Comparison of ENCODE assay signal across 10 mouse cellular contexts in the genomic region with DNA sequence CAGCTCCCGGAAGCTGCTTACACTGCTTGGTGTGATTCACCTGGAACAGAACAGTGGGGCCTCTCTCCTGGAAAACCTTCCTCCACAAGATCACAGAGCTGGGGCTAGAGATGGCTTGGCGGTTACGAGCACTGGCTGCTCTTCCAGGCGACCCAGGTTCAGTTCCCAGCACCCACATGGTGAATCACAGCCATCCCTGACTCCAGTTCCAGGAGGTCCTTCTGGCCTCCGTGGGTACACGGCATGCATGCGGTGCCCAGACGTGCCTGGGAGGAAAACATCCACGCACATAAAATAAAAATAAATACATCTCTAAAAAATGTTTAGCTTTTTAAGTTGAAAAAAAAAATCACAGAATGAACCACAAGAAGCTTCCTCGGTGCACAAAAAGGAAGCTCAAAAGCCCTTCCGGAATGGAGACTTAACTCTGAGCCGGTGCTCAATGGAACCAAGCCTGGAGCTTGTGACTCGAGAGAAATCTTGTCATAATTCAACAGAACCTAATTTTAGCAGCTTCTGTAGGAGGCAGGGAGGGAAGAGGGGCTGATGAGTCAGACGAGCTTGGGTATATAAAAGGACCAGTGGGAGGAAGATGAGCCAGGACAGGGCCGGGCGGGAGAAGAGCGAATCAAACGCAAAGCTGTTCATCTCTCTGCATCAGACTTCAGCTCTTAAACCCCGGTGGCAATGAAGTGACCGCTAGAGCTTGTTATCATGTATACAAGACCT. TPM values are rescaled to one million over a fixed set of nuclear protein-coding genes. Genes with fewer than 3 reads are reported as not detected.
DNase-seq lines count a peak whose midpoint lies in the region; TF ChIP-seq lines count a peak whose summit lies in the region.
"Had no signal": no experiment of that assay in that cellular context is flagged by ENCODE, and none has a peak within 500 bp of the region (broad histone marks: within the 10 kb centered on the region; RNA-seq: fewer than 3 reads in every experiment).

No protein-coding gene starts in this region.

- TF ChIP-seq POLR2A in embryonic fibroblast, embryonic 13.5 days (IDR thresholded peaks at IDR 0.05; ENCODE audit: low read depth, low read length) = no peak

- peak; percentile 72 for DNase-seq in layer of hippocampus, adult 11-12 months (ENCODE audit: low spot score)
- no peak for DNase-seq in layer of hippocampus, adult 9-10 months (ENCODE audit: low spot score)
- DNase-seq in layer of hippocampus, postnatal 14 days (ENCODE audit: low spot score in 2 of 2) = peak; percentile 43 to 57
- DNase-seq in skeletal muscle tissue, adult 2 months (ENCODE audit: low read depth, low spot score) = peak; percentile 36
- DNase-seq in embryo, embryonic 10.5 days (ENCODE audit: low spot score) = no peak
- no peak for DNase-seq in embryo, embryonic 9.5 days (ENCODE audit: extremely low spot score)
- DNase-seq in thymus, postnatal 10 days (ENCODE audit: low spot score in 2 of 2) = no peak

- H3K4me1 ChIP-seq in embryonic fibroblast, embryonic 13.5 days (ENCODE audit: control insufficient read depth, insufficient read depth, low read length) = peaks cover 6% of the 10 kb centered on the region; the same call in 1 of the 2 replicates
- H3K4me1 ChIP-seq: hindbrain, embryonic 10.5 days had no signal

- no peak for TF ChIP-seq CTCF in embryonic fibroblast, embryonic 13.5 days (IDR thresholded peaks at IDR 0.05; ENCODE audit: borderline replicate concordance, insufficient read depth, low read length)

- H3K4me3 ChIP-seq in embryonic fibroblast, embryonic 13.5 days (ENCODE audit: insufficient read depth, low read length) = no peak overlapping the region
- H3K4me3 ChIP-seq: hindbrain, embryonic 10.5 days had no signal

- peak overlapping the region; percentile 9 for H3K27ac ChIP-seq in embryonic fibroblast, embryonic 13.5 days (ENCODE audit: insufficient read depth, low read length)
- H3K27ac ChIP-seq: hindbrain, embryonic 10.5 days had no signal

RNA-seq across cellular contexts. Expression of a gene that starts 35.4 kb away (rescaled TPM):
- polyA plus RNA-seq in embryonic fibroblast, embryonic 13.5 days (2011; ENCODE audit: insufficient read length, low read depth, missing spikeins) = not detected in 2 replicates
- 1 to 10 TPM in 1 of 2 experiments, under 1 TPM in 1; 0.99 to 1.7 TPM for total RNA-seq in layer of hippocampus, postnatal 14 days (2021)
- polyA plus RNA-seq: hindbrain, embryonic 10.5 days; neural tube, embryonic 14.5 days had no signal

Comparison
In these comparisons a context has a peak if more than half of its experiments do, and no peak if none do; other contexts are left out.
1. DNase-seq: peak in layer of hippocampus, adult 11-12 months (single experiment), layer of hippocampus, postnatal 14 days (2 of 2) and skeletal muscle tissue, adult 2 months (single experiment); none in layer of hippocampus, adult 9-10 months (single experiment), embryo, embryonic 10.5 days (single experiment), embryo, embryonic 9.5 days (single experiment) and thymus, postnatal 10 days (0 of 2).